Mouse (Mus musculus): ENCODE measurements around the gene Hrh2. TPM values are rescaled to one million over a fixed set of nuclear protein-coding genes. Genes with fewer than 3 reads are reported as not detected.
A peak's percentile ranks its signal among the peaks of the same experiment; 100 is the strongest.

Hrh2 gene
- total RNA-seq, 2 experiments from 2014 or later = 12.7 to 14.7 TPM

GRCm38 (mm10) chr13:54174703-54175102, 17.2 kb upstream of the Hrh2 start:
- no peak for DNase-seq (ENCODE audit: low spot score in 2 of 2)
- intact Hi-C loops (cut with DNase I) = no loop called here

GRCm38 (mm10) chr13:54175426-54175825, 16.5 kb upstream of the Hrh2 start:
- DNase-seq (ENCODE audit: low spot score in 2 of 2) = peak in 1 of 2 experiments; percentile 57
- intact Hi-C loops (cut with DNase I) = no loop called here

GRCm38 (mm10) chr13:54176406-54177020, 15.4 kb upstream of the Hrh2 start:
- no peak for DNase-seq (ENCODE audit: low spot score in 2 of 2)
- intact Hi-C loops (cut with DNase I) = no loop called here

- intact Hi-C loops (cut with DNase I) = no loop called here
These were observed 14.6 kb upstream of the Hrh2 start for GRCm38 (mm10) chr13:54177346-54177745.

GRCm38 (mm10) chr13:54178647-54179046, 13.3 kb upstream of the Hrh2 start:
- DNase-seq (ENCODE audit: low spot score in 2 of 2) = no peak
- intact Hi-C loops (cut with DNase I) = no loop called here

More at GRCm38 (mm10) chr13:54177346-54177745, 14.6 kb upstream of the Hrh2 start:
- DNase-seq (ENCODE audit: low spot score in 2 of 2) = no peak

GRCm38 (mm10) chr13:54179971-54180370, 12.0 kb upstream of the Hrh2 start:
- intact Hi-C loops (cut with DNase I) = no loop called here
- no peak for DNase-seq (ENCODE audit: low spot score in 2 of 2)

- no peak for DNase-seq (ENCODE audit: low spot score in 2 of 2)
- intact Hi-C loops (cut with DNase I) = no loop called here
These were observed 11.5 kb upstream of the Hrh2 start for GRCm38 (mm10) chr13:54180461-54180860.

- intact Hi-C loops (cut with DNase I) = no loop called here
- no peak for DNase-seq (ENCODE audit: low spot score in 2 of 2)
These were observed 10.6 kb upstream of the Hrh2 start for GRCm38 (mm10) chr13:54181318-54181717.

GRCm38 (mm10) chr13:54181947-54182346, 10.0 kb upstream of the Hrh2 start:
- intact Hi-C loops (cut with DNase I) = no loop called here
- DNase-seq (ENCODE audit: low spot score in 2 of 2) = no peak

GRCm38 (mm10) chr13:54186394-54186793, 5.5 kb upstream of the Hrh2 start:
- intact Hi-C loops (cut with DNase I) = no loop called here
- DNase-seq (ENCODE audit: low spot score in 2 of 2) = no peak

GRCm38 (mm10) chr13:54188190-54188706, 3.7 kb upstream of the Hrh2 start:
- intact Hi-C loops (cut with DNase I) = no loop called here
- DNase-seq (ENCODE audit: low spot score in 2 of 2) = no peak

GRCm38 (mm10) chr13:54189896-54190295, 2.0 kb upstream of the Hrh2 start:
- no peak for DNase-seq (ENCODE audit: low spot score in 2 of 2)
- intact Hi-C loops (cut with DNase I) = no loop called here

GRCm38 (mm10) chr13:54191181-54191580, 748 bp upstream of the Hrh2 start:
- intact Hi-C loops (cut with DNase I) = no loop called here
- DNase-seq (ENCODE audit: low spot score in 2 of 2) = no peak

GRCm38 (mm10) chr13:54193580-54193979, 1.7 kb downstream of the Hrh2 start:
- intact Hi-C loops (cut with DNase I) = no loop called here
- no peak for DNase-seq (ENCODE audit: low spot score in 2 of 2)

GRCm38 (mm10) chr13:54199000-54199399, 7.1 kb downstream of the Hrh2 start:
- intact Hi-C loops (cut with DNase I) = no loop called here
- DNase-seq (ENCODE audit: low spot score in 2 of 2) = no peak

GRCm38 (mm10) chr13:54202458-54202857, 10.5 kb downstream of the Hrh2 start:
- intact Hi-C loops (cut with DNase I) = no loop called here
- DNase-seq (ENCODE audit: low spot score in 2 of 2) = peak in 1 of 2 experiments; percentile 38

- no peak for DNase-seq (ENCODE audit: low spot score in 2 of 2)
- intact Hi-C loops (cut with DNase I) = no loop called here
These were observed 11.5 kb downstream of the Hrh2 start for GRCm38 (mm10) chr13:54203419-54203818.

GRCm38 (mm10) chr13:54205195-54205594, 13.3 kb downstream of the Hrh2 start:
- intact Hi-C loops (cut with DNase I) = no loop called here
- DNase-seq (ENCODE audit: low spot score in 2 of 2) = no peak

- DNase-seq (ENCODE audit: low spot score in 2 of 2) = no peak
- intact Hi-C loops (cut with DNase I) = no loop called here
These were observed 14.3 kb downstream of the Hrh2 start for GRCm38 (mm10) chr13:54206140-54206753.

- no peak for DNase-seq (ENCODE audit: low spot score in 2 of 2)
- intact Hi-C loops (cut with DNase I) = no loop called here
These were observed 17.7 kb downstream of the Hrh2 start for GRCm38 (mm10) chr13:54209476-54210253.

All from left cerebral cortex, postnatal 36 days (tissue).